Mouse (Mus musculus) stomach, embryonic 14.5 days (tissue): Measurements from ENCODE around the gene Prkce. TPM values are rescaled to one million over a fixed set of nuclear protein-coding genes. Genes with fewer than 3 reads are reported as not detected.

Source experiments
- ATAC-seq: fragments of 200-750 bp; cut with Nextera tagmentation; 2 replicates; pipeline ENCODE4 v1.8.0; 2017; ENCODE audit warnings: low read depth, moderate TSS enrichment; ENCODE audit not compliant: insufficient number of reproducible peaks, insufficient read depth, low FRiP score
- H3K27ac ChIP-seq: fragments of 300-500 bp; sonication (generic); 2 replicates; pipeline ENCODE4 v1.5.1; 2014; ENCODE audit warnings: mild to moderate bottlenecking, low read length, moderate library complexity, mixed read lengths
- H3K27me3 ChIP-seq: fragments of 300-500 bp; sonication (generic); 2 replicates; pipeline ENCODE4 v1.6.1; 2014; ENCODE audit warnings: low read length, control low read depth, mixed read lengths; ENCODE audit not compliant: control insufficient read depth, insufficient read depth
- H3K36me3 ChIP-seq: fragments of 300-500 bp; sonication (generic); 2 replicates; pipeline ENCODE4 v1.6.1; 2014; ENCODE audit warnings: mild to moderate bottlenecking, control low read depth, low read length, moderate library complexity, mixed read lengths; ENCODE audit not compliant: control insufficient read depth, insufficient read depth
- H3K4me1 ChIP-seq: fragments of 300-500 bp; sonication (generic); 2 replicates; pipeline ENCODE4 v1.6.1; 2014; ENCODE audit warnings: low read length, control low read depth, mixed read lengths; ENCODE audit not compliant: control insufficient read depth, insufficient read depth
- H3K4me2 ChIP-seq: fragments of 300-500 bp; sonication (generic); replicated peaks from 2 replicates; pipeline ENCODE4 v1.6.1; 2014; ENCODE audit warnings: low read depth, low read length, control low read depth
- H3K4me3 ChIP-seq: fragments of 300-500 bp; sonication (generic); 2 replicates; pipeline ENCODE4 v1.5.1; 2014; ENCODE audit warnings: low read depth, low read length, control low read depth
- H3K9ac ChIP-seq: fragments of 300-500 bp; sonication (generic); replicated peaks from 2 replicates; pipeline ENCODE4 v1.6.1; 2014; ENCODE audit warnings: low read depth, mild to moderate bottlenecking, control low read depth, low read length, moderate library complexity, mixed read lengths
- H3K9me3 ChIP-seq: fragments of 300-500 bp; sonication (generic); 2 replicates; pipeline ENCODE4 v1.6.1; 2016; ENCODE audit warnings: low read depth, low read length, control low read depth; ENCODE audit not compliant: control insufficient read depth
- WGBS: fragments of 180-500 bp; shearing (Covaris S2); extraction: QIAGEN DNeasy Blood & Tissue Kit; methylation state at CpG from one replicate; pipeline ENCODE4 v1.1.7; 2014; 5-methylcytosine and 5-hydroxymethylcytosine counted together
- polyA plus RNA-seq: library from polyadenylated mRNA; unstranded; fragments of >200 nt; fragmentation: Nextera tagmentation; extraction: Ambion mirVana; gene quantifications from 2 replicates; pipeline ENCODE4 v1.2.1, GENCODE M21; 2014

The Prkce gene
- polyA plus RNA-seq, 1 experiment from 2014 or later, result 7.3 TPM

- no peak overlapping the region for H3K4me3 ChIP-seq
- H3K36me3 ChIP-seq, result no peaks in the 10 kb centered on the region
- peaks cover 18% of the 10 kb centered on the region for H3K4me1 ChIP-seq
- 39% methylated on average over 16 of the region's 16 CpGs for WGBS
- H3K27me3 ChIP-seq, result no peaks in the 10 kb centered on the region
- no peak overlapping the region for H3K27ac ChIP-seq
- peak; percentile 49; the same call in 1 of the 2 replicates for ATAC-seq
- no peaks in the 10 kb centered on the region for H3K9me3 ChIP-seq
- no peak overlapping the region; the same call in 1 of the 2 replicates for H3K4me2 ChIP-seq
- H3K9ac ChIP-seq, result no peak overlapping the region
These were observed 196.9 kb downstream of the Prkce start for GRCm38 (mm10) chr17:86364349-86365075.

- 64% methylated on average over 10 of the region's 10 CpGs for WGBS
- Histone ChIP-seq H3K4me1 (peaks cover 31% of the 10 kb centered on the region), H3K9ac (no peak overlapping the region), H3K27ac (no peak overlapping the region), H3K36me3 (no peaks in the 10 kb centered on the region), H3K4me2 (no peak overlapping the region), H3K9me3 (no peaks in the 10 kb centered on the region), H3K27me3 (no peaks in the 10 kb centered on the region), H3K4me3 (no peak overlapping the region)
- no peak for ATAC-seq
These were observed 199.3 kb downstream of the Prkce start for GRCm38 (mm10) chr17:86366919-86367318.

DNA sequence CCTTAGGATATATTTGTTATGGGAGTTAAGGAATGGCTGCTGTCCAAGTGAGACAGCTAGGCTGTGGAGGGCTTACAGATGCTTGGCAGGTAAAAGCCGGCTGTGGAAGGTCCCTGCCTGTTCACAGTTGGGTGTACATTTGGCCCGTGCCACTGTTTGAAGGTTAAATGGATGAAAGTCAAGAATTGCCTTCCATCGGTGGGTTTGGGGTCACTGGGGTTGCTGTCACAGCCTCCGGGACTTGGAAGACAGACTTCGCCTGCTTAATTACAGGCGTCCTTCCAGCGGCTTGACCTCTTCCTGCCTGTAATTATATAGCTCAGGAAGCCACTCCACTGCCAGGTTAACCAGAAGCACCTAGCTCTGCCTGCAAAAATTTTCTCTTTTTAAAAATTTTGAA, 200.1 kb downstream of the Prkce start:
- Histone ChIP-seq H3K27me3 (no peaks in the 10 kb centered on the region), H3K27ac (no peak overlapping the region), H3K4me1 (peaks cover 31% of the 10 kb centered on the region), H3K9ac (no peak overlapping the region), H3K36me3 (no peaks in the 10 kb centered on the region), H3K9me3 (no peaks in the 10 kb centered on the region), H3K4me2 (no peak overlapping the region), H3K4me3 (no peak overlapping the region)
- no peak for ATAC-seq
- 24% methylated on average over 7 of the region's 7 CpGs for WGBS

DNA sequence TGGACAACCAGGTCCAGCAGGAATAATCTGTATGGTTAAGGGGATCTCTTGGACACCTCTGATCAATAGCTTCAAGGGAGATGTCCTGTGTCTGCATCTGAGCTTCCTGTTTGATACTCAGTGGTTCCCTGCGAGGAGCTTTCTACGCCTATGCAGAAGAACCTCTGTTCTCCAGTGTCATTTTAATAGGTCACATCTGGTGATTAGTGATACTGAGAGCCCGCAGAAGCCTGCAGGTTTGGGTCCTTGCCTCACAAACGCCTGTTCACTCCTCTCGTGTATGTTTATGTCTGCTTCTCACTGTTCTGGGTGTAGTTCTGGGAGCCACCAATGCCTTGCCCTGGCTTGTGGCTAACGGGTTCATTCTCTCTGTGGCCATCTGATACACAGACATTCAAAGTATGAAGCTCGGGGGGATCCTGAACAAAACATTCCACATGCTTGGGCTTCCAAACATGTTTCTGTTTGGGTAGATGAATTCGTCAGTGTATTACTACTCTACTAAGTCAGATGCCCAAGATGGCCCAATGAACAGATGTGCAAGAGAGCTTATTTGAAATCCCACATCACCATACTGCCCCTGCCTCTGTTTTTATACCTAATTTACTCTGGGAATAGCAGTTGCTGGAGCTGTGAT, 202.6 kb downstream of the Prkce start:
- no peaks in the 10 kb centered on the region for H3K27me3 ChIP-seq
- WGBS, result 57% methylated on average over 8 of the region's 8 CpGs
- H3K9ac ChIP-seq, result no peak overlapping the region
- H3K4me1 ChIP-seq, result peaks cover 23% of the 10 kb centered on the region
- H3K4me3 ChIP-seq, result no peak overlapping the region
- H3K36me3 ChIP-seq, result no peaks in the 10 kb centered on the region
- no peak overlapping the region for H3K4me2 ChIP-seq
- H3K27ac ChIP-seq, result no peak overlapping the region
- ATAC-seq, result no peak
- H3K9me3 ChIP-seq, result no peaks in the 10 kb centered on the region

DNA sequence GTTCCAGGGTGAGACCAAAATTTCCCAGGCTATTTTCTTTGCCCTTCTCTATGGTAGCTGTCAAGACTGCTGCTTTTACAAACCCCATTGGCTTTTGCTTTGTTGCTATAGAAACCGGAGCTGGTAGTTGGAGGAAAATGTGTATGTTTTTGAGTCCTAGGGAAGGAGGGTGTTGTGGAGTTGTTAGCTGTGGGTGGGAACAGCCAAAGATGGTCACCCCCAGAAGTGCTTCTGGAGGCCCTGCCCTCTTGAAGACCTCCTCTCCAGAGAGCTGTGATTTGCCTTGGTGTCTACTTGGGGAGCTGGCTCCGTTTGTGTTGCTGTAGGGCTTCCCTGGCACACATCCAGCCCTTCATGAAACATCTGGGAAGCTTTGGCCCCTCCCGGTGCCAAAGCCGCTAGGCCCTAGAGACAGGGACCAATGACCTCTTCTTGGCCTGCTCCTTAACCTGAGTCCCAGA, 203.5 kb downstream of the Prkce start:
- ATAC-seq, result 0 out of 2 replicates have a peak, but pooled peaks have one; percentile 23
- no peaks in the 10 kb centered on the region for H3K27me3 ChIP-seq
- H3K27ac ChIP-seq, result no peak overlapping the region
- H3K4me1 ChIP-seq, result peaks cover 23% of the 10 kb centered on the region
- no peak overlapping the region for H3K4me3 ChIP-seq
- H3K36me3 ChIP-seq, result no peaks in the 10 kb centered on the region
- no peaks in the 10 kb centered on the region for H3K9me3 ChIP-seq
- no peak overlapping the region for H3K9ac ChIP-seq
- no peak overlapping the region for H3K4me2 ChIP-seq
- WGBS, result 36% methylated on average over 4 of the region's 4 CpGs

GRCm38 (mm10) chr17:86376389-86376788, 208.8 kb downstream of the Prkce start:
- Histone ChIP-seq H3K27ac (no peak overlapping the region), H3K9me3 (no peaks in the 10 kb centered on the region), H3K9ac (no peak overlapping the region), H3K4me1 (peaks cover 5% of the 10 kb centered on the region), H3K4me2 (no peak overlapping the region), H3K36me3 (no peaks in the 10 kb centered on the region), H3K4me3 (no peak overlapping the region), H3K27me3 (no peaks in the 10 kb centered on the region)
- ATAC-seq, result no peak
- WGBS, result 80% methylated on average over 6 of the region's 6 CpGs

DNA sequence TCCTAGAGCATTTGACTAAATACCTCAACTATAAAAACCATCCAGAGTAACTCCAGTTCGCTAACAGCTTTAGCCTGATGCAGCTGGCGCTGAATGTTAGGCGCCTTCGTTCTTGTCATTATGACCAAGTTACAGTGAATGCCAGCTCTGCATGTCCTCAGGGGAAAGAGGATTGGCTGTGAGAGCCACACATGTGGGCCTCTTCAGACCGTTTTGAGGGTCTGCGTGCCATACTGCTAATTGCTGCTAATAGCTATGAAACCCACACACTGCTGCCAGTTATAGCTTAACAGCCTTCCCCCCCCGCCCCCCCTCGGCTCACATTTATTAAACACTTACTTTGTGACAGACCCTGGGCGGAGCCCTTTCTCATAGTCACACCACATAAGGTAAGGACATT, 210.3 kb downstream of the Prkce start:
- Histone ChIP-seq H3K4me1 (peaks cover 5% of the 10 kb centered on the region), H3K36me3 (no peaks in the 10 kb centered on the region), H3K27me3 (no peaks in the 10 kb centered on the region), H3K9ac (no peak overlapping the region), H3K4me3 (no peak overlapping the region), H3K27ac (no peak overlapping the region), H3K9me3 (no peaks in the 10 kb centered on the region), H3K4me2 (no peak overlapping the region)
- 88% methylated on average over 9 of the region's 9 CpGs for WGBS
- no peak for ATAC-seq

DNA sequence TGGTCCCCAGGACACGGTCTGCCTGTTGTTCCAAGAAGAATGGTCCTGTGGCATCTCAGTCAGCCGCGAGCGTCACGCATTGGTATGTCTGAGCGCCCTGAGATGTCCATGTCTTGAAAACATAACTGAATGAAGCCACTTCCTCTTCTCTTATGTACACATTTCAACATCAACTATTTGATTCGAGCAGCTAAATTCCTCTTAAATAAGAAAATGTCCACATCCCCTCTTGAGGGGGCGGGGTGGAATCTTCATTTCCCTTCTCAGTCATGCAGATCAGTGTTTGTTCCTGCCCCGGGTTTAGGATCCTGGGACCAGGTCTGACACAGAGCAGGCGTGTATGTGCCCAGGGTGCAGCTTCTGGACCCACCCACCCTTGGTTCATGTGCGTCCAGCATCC, 211.0 kb downstream of the Prkce start:
- WGBS, result 80% methylated on average over 11 of the region's 11 CpGs
- ATAC-seq, result no peak
- H3K27ac ChIP-seq, result no peak overlapping the region
- H3K27me3 ChIP-seq, result no peaks in the 10 kb centered on the region
- no peak overlapping the region for H3K9ac ChIP-seq
- no peak overlapping the region for H3K4me2 ChIP-seq
- H3K4me1 ChIP-seq, result peaks cover 8% of the 10 kb centered on the region
- H3K4me3 ChIP-seq, result no peak overlapping the region
- no peaks in the 10 kb centered on the region for H3K36me3 ChIP-seq
- H3K9me3 ChIP-seq, result no peaks in the 10 kb centered on the region
